Mouse (Mus musculus) spleen, adult 2 months (tissue): ENCODE measurements around the gene Smagp.

Source experiments
- CTCF ChIP-seq: fragments of 200-500 bp; IDR thresholded peaks from 2 replicates; pipeline ENCODE4 v1.5.1; 2011; ENCODE audit warnings: mild to moderate bottlenecking, inconsistent platforms; ENCODE audit not compliant: insufficient read depth, insufficient read length, insufficient replicate concordance; ENCODE audit errors: extremely low read depth
- POLR2A ChIP-seq: fragments of 200-500 bp; IDR thresholded peaks from 2 replicates; pipeline ENCODE4 v1.6.1; 2011; ENCODE audit warnings: low read depth, low read length, inconsistent platforms

DNA sequence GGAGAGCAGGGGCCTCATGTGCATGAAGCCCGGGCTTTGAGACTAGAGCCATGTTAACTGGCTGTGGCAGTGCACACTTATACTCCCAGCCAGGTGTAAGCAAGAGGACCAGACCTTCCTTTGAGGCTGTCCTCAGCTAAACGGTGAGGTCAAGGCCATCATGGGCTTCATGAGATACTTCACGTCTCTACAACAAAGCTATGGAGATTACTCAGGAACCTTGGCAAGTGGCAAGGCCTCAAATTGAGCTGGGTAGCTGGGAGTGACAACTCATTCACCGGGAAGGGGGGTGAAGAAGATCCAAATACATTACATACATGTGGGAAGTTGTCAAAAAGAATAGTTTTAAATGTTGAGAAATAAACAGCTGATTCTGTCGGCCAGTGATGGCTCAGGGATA, 24.1 kb upstream of the Smagp start:
- TF ChIP-seq CTCF (no peak), POLR2A (no peak)
